13 mouse cellular contexts compared by ENCODE assay signal in the genomic region with DNA sequence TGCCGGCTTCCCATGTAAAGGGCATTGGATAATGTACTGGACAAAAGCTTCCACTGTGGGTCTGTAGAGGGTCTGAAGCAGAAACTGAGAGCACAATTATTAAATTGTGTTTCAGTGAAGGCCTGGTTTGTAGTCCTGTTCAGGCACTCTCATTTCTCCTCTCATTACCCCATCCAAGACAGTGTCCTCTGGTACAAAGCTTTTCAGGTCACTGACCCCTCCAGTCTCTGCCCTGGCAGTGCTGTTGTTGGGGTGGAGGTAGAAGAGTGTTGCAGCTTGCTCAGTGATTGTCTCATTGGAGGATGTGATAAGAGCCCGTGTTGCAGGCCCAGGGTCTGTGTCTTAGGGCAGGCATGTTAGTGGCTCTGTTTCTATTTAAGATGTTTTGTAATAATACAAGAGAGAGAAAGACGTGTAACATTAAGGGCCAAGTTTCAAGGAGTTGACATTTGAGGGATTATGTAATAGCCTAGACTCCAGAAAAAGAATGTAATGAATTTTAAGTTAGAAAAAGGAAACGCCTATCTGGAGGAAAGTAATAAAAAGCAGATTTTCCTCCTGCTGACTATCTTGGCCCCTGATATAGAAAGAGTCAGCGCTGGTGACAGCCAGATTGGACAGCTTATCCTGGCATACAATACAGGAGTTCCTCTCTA. TPM values are rescaled to one million over a fixed set of nuclear protein-coding genes. Genes with fewer than 3 reads are reported as not detected.
A peak's percentile ranks its signal among the peaks of the same experiment; 100 is the strongest.
DNase-seq lines count a peak whose midpoint lies in the region; ATAC-seq and TF ChIP-seq lines count a peak whose summit lies in the region.
"Had no signal": no experiment of that assay in that cellular context is flagged by ENCODE, and none has a peak within 500 bp of the region (broad histone marks: within the 10 kb centered on the region; RNA-seq: fewer than 3 reads in every experiment).

No protein-coding gene starts in this region.

- TF ChIP-seq POLR2A in heart, adult 2 months (IDR thresholded peaks at IDR 0.05; ENCODE audit: insufficient read depth, low read depth, low read length): no peak

- peaks cover 41% of the 10 kb centered on the region for H3K4me1 ChIP-seq in hindbrain, embryonic 10.5 days (replicated peaks)
- no peaks in the 10 kb centered on the region; the same call in 1 of the 2 replicates for H3K4me1 ChIP-seq in hindbrain, embryonic 11.5 days (replicated peaks; ENCODE audit: control insufficient read depth, insufficient read depth, low read length)
- peaks cover 4% of the 10 kb centered on the region for H3K4me1 ChIP-seq in heart, adult 2 months (ENCODE audit: control insufficient read depth, insufficient read depth, low read length)
- H3K4me1 ChIP-seq in limb, embryonic 15.5 days: peaks cover 19% of the 10 kb centered on the region

- no peak for TF ChIP-seq EP300 in heart, adult 2 months (IDR thresholded peaks at IDR 0.05; ENCODE audit: insufficient read depth, low read depth, low read length)

- H3K9me3 ChIP-seq in hindbrain, embryonic 10.5 days: peaks cover 1% of the 10 kb centered on the region; the same call in 1 of the 2 replicates
- no peaks in the 10 kb centered on the region for H3K9me3 ChIP-seq in hindbrain, embryonic 11.5 days (ENCODE audit: control insufficient read depth, low read length)
- H3K9me3 ChIP-seq in limb, embryonic 15.5 days: no peaks in the 10 kb centered on the region
- H3K9me3 ChIP-seq: liver, embryonic 15.5 days had no signal

- no peak for TF ChIP-seq CTCF in heart, adult 2 months (IDR thresholded peaks at IDR 0.05)

- H3K27me3 ChIP-seq in hindbrain, embryonic 10.5 days (ENCODE audit: insufficient read depth, poor library complexity, severe bottlenecking): peaks cover 3% of the 10 kb centered on the region; the same call in 1 of the 2 replicates
- H3K27me3 ChIP-seq in hindbrain, embryonic 11.5 days (ENCODE audit: control insufficient read depth, insufficient read depth, low read length): no peaks in the 10 kb centered on the region
- H3K27me3 ChIP-seq in heart, adult 2 months (ENCODE audit: control insufficient read depth, insufficient read depth, low read length): no peaks in the 10 kb centered on the region
- no peaks in the 10 kb centered on the region for H3K27me3 ChIP-seq in limb, embryonic 15.5 days

- H3K9ac ChIP-seq in hindbrain, embryonic 11.5 days (ENCODE audit: low read depth, low read length): no peak overlapping the region
- H3K9ac ChIP-seq in heart, adult 2 months (ENCODE audit: low read depth, low read length): no peak overlapping the region
- no peak overlapping the region for H3K9ac ChIP-seq in limb, embryonic 15.5 days
- H3K9ac ChIP-seq: liver, embryonic 15.5 days had no signal

- no peaks in the 10 kb centered on the region for H3K79me2 ChIP-seq in heart, adult 2 months (replicated peaks; ENCODE audit: control insufficient read depth, insufficient read depth, low read length)

- intact Hi-C loops in heart, adult 2 months (cut with DNase I): no loop called here

- H3K27ac ChIP-seq in hindbrain, embryonic 10.5 days: peak overlapping the region; percentile 45; the same call in 1 of the 2 replicates
- no peak overlapping the region for H3K27ac ChIP-seq in hindbrain, embryonic 11.5 days (ENCODE audit: low read depth, low read length)
- peak overlapping the region; percentile 7; the same call in 1 of the 2 replicates for H3K27ac ChIP-seq in heart, adult 2 months
- peak overlapping the region; percentile 71; the same call in 1 of the 2 replicates for H3K27ac ChIP-seq in limb, embryonic 15.5 days
- H3K27ac ChIP-seq: liver, embryonic 15.5 days had no signal

- ATAC-seq in hindbrain, embryonic 11.5 days (ENCODE audit: low FRiP score): no peak
- ATAC-seq in limb, embryonic 15.5 days (ENCODE audit: insufficient number of reproducible peaks, low FRiP score, low TSS enrichment, low read depth): no peak
- no peak for ATAC-seq in CD4-positive, CD25-positive, alpha-beta regulatory T cell, adult 4 months

- no peak for DNase-seq in hindbrain, embryonic 10.5 days (ENCODE audit: low spot score)
- DNase-seq in hindbrain, embryonic 11.5 days (ENCODE audit: low spot score): no peak
- DNase-seq in 3T3-L1 (ENCODE audit: low read depth, low spot score) (peak; percentile 54), liver (no peak)
- DNase-seq in heart, adult 2 months: peak in 1 of 2 experiments; percentile 31
- DNase-seq in urinary bladder, postnatal 4 days (ENCODE audit: low spot score in 2 of 2): no peak
- DNase-seq: cerebellum, adult 9-10 months; kidney, postnatal 4 days had no signal

- no peaks in the 10 kb centered on the region for H3K36me3 ChIP-seq in hindbrain, embryonic 10.5 days
- H3K36me3 ChIP-seq in hindbrain, embryonic 11.5 days (ENCODE audit: control insufficient read depth, insufficient read depth, low read length): no peaks in the 10 kb centered on the region
- no peaks in the 10 kb centered on the region for H3K36me3 ChIP-seq in heart, adult 2 months (ENCODE audit: control insufficient read depth, insufficient read depth, low read length)
- H3K36me3 ChIP-seq in limb, embryonic 15.5 days: no peaks in the 10 kb centered on the region
- H3K36me3 ChIP-seq: liver, embryonic 15.5 days had no signal

- H3K4me2 ChIP-seq in hindbrain, embryonic 11.5 days (replicated peaks; ENCODE audit: low read depth, low read length): no peak overlapping the region
- H3K4me2 ChIP-seq in limb, embryonic 15.5 days: no peak overlapping the region
- H3K4me2 ChIP-seq: liver, embryonic 15.5 days had no signal

- no peak overlapping the region for H3K4me3 ChIP-seq in hindbrain, embryonic 10.5 days
- no peak overlapping the region for H3K4me3 ChIP-seq in hindbrain, embryonic 11.5 days (ENCODE audit: low read depth, low read length)
- no peak overlapping the region for H3K4me3 ChIP-seq in heart, adult 2 months
- H3K4me3 ChIP-seq in limb, embryonic 15.5 days: no peak overlapping the region
- H3K4me3 ChIP-seq: liver, embryonic 15.5 days had no signal

- WGBS in hindbrain, embryonic 10.5 days: 62% methylated on average over 5 of the region's 5 CpGs
- WGBS in hindbrain, embryonic 11.5 days: 54% methylated on average over 5 of the region's 5 CpGs
- WGBS in heart, adult 2 months: 51% methylated on average over 5 of the region's 5 CpGs
- 31% methylated on average over 5 of the region's 5 CpGs for WGBS in limb, embryonic 15.5 days

RNA-seq across cellular contexts. Expression of a gene that starts 2.9 kb away (rescaled TPM):
- 11.4 and 11.9 TPM in 2 replicates for polyA plus RNA-seq in hindbrain, embryonic 10.5 days (2016; fragmentation: Nextera tagmentation; extraction: Ambion mirVana)
- 14.5 and 15.0 TPM in 2 replicates for polyA plus RNA-seq in hindbrain, embryonic 11.5 days (2014; fragmentation: Nextera tagmentation; extraction: Ambion mirVana)
- 1 to 10 TPM; 5.4 to 5.6 TPM for total RNA-seq in heart, adult 2 months (2021)
- 6.4 and 9.0 TPM in 2 replicates for polyA plus RNA-seq in heart, adult 2 months (2012; rRNA removed)
- polyA plus RNA-seq in limb, embryonic 15.5 days (2015; fragmentation: Nextera tagmentation; extraction: Ambion mirVana): 34.6 and 37.9 TPM in 2 replicates
- polyA plus RNA-seq in CD4-positive, CD25-positive, alpha-beta regulatory T cell, adult 4 months (2017; shearing (Covaris generic)): 1 to 10 TPM; 4.2 to 4.6 TPM

RNA-seq across cellular contexts. Expression of a gene that starts 26.9 kb away (rescaled TPM):
- not detected in 2 replicates for polyA plus RNA-seq in hindbrain, embryonic 10.5 days (2016; fragmentation: Nextera tagmentation; extraction: Ambion mirVana)
- not detected in 2 replicates for polyA plus RNA-seq in hindbrain, embryonic 11.5 days (2014; fragmentation: Nextera tagmentation; extraction: Ambion mirVana)
- not detected for total RNA-seq in heart, adult 2 months (2021)
- not detected in 2 replicates for polyA plus RNA-seq in heart, adult 2 months (2012; rRNA removed)
- polyA plus RNA-seq in limb, embryonic 15.5 days (2015; fragmentation: Nextera tagmentation; extraction: Ambion mirVana): not detected in 2 replicates
- not detected for polyA plus RNA-seq in CD4-positive, CD25-positive, alpha-beta regulatory T cell, adult 4 months (2017; shearing (Covaris generic))
- total RNA-seq: CH12.LX; neutrophil, adult 5-6 weeks had no signal
- polyA plus RNA-seq: liver, embryonic 15.5 days had no signal

RNA-seq across cellular contexts. Expression of a gene that starts 38.2 kb away (rescaled TPM):
- polyA plus RNA-seq in hindbrain, embryonic 10.5 days (2016; fragmentation: Nextera tagmentation; extraction: Ambion mirVana): not detected in 2 replicates
- polyA plus RNA-seq in hindbrain, embryonic 11.5 days (2014; fragmentation: Nextera tagmentation; extraction: Ambion mirVana): 0.09 TPM in 1 of 2 replicates, not detected in the other
- not detected for total RNA-seq in heart, adult 2 months (2021)
- polyA plus RNA-seq in heart, adult 2 months (2012; rRNA removed): not detected in 2 replicates
- not detected in 2 replicates for polyA plus RNA-seq in limb, embryonic 15.5 days (2015; fragmentation: Nextera tagmentation; extraction: Ambion mirVana)
- under 1 TPM in 1 of 2 experiments, not detected in 1; 0.09 TPM for polyA plus RNA-seq in CD4-positive, CD25-positive, alpha-beta regulatory T cell, adult 4 months (2017; shearing (Covaris generic))
- total RNA-seq: CH12.LX; neutrophil, adult 5-6 weeks had no signal
- polyA plus RNA-seq: liver, embryonic 15.5 days had no signal

RNA-seq across cellular contexts. Expression of a gene that starts 54.6 kb away (rescaled TPM):
- polyA plus RNA-seq in hindbrain, embryonic 10.5 days (2016; fragmentation: Nextera tagmentation; extraction: Ambion mirVana): not detected in 2 replicates
- polyA plus RNA-seq in hindbrain, embryonic 11.5 days (2014; fragmentation: Nextera tagmentation; extraction: Ambion mirVana): not detected in 2 replicates
- not detected for total RNA-seq in heart, adult 2 months (2021)
- not detected in 2 replicates for polyA plus RNA-seq in heart, adult 2 months (2012; rRNA removed)
- not detected in 2 replicates for polyA plus RNA-seq in limb, embryonic 15.5 days (2015; fragmentation: Nextera tagmentation; extraction: Ambion mirVana)
- not detected for polyA plus RNA-seq in CD4-positive, CD25-positive, alpha-beta regulatory T cell, adult 4 months (2017; shearing (Covaris generic))
- total RNA-seq: CH12.LX; neutrophil, adult 5-6 weeks had no signal
- polyA plus RNA-seq: liver, embryonic 15.5 days had no signal
